Mouse (Mus musculus): Measurements from ENCODE around the gene Adam19. TPM values are rescaled to one million over a fixed set of nuclear protein-coding genes. Genes with fewer than 3 reads are reported as not detected.
A peak's percentile ranks its signal among the peaks of the same experiment; 100 is the strongest.

Gene Adam19
- polyA plus RNA-seq, 1 experiment from 2014 or later: 15.2 TPM

- H3K4me2 ChIP-seq (ENCODE audit: low read depth, low read length): no peak overlapping the region
- peak overlapping the region; percentile 74; the same call in 1 of the 2 replicates for H3K27ac ChIP-seq (replicated peaks; ENCODE audit: low read depth, low read length)
- H3K9ac ChIP-seq (ENCODE audit: low read depth, low read length): no peak overlapping the region
- H3K4me3 ChIP-seq (ENCODE audit: low read depth, low read length): no peak overlapping the region
- ATAC-seq (ENCODE audit: low read depth): no peak
- no peak for DNase-seq (ENCODE audit: low spot score)
- no peaks in the 10 kb centered on the region for H3K27me3 ChIP-seq (replicated peaks; ENCODE audit: control insufficient read depth, insufficient read depth, low read length)
- WGBS: 82% methylated on average over 16 of the region's 17 CpGs
- peaks cover 22% of the 10 kb centered on the region for H3K36me3 ChIP-seq (ENCODE audit: control insufficient read depth, insufficient read depth, low read length)
- H3K9me3 ChIP-seq (ENCODE audit: control insufficient read depth, low read length): 0 out of 2 replicates have a peak, but pooled peaks cover 5% of the 10 kb centered on the region
- H3K4me1 ChIP-seq (ENCODE audit: control insufficient read depth, insufficient read depth, low read length): peaks cover 44% of the 10 kb centered on the region
These were observed 18.3 kb downstream of the Adam19 start for GRCm38 (mm10) chr11:46073850-46074688.

- Histone ChIP-seq H3K9me3 (ENCODE audit: control insufficient read depth, low read length) (0 out of 2 replicates have a peak, but pooled peaks cover 5% of the 10 kb centered on the region), H3K27ac (replicated peaks; ENCODE audit: low read depth, low read length) (no peak overlapping the region), H3K36me3 (ENCODE audit: control insufficient read depth, insufficient read depth, low read length) (peaks cover 22% of the 10 kb centered on the region), H3K9ac (ENCODE audit: low read depth, low read length) (no peak overlapping the region), H3K4me1 (ENCODE audit: control insufficient read depth, insufficient read depth, low read length) (peaks cover 32% of the 10 kb centered on the region), H3K27me3 (replicated peaks; ENCODE audit: control insufficient read depth, insufficient read depth, low read length) (no peaks in the 10 kb centered on the region), H3K4me2 (ENCODE audit: low read depth, low read length) (no peak overlapping the region), H3K4me3 (ENCODE audit: low read depth, low read length) (no peak overlapping the region)
- WGBS: 86% methylated on average over 3 of the region's 3 CpGs
- ATAC-seq (ENCODE audit: low read depth) (no peak), DNase-seq (ENCODE audit: low spot score) (no peak)
These were observed 19.7 kb downstream of the Adam19 start for GRCm38 (mm10) chr11:46075507-46075906.

- 81% methylated on average over 11 of the region's 11 CpGs for WGBS
- no peaks in the 10 kb centered on the region for H3K27me3 ChIP-seq (replicated peaks; ENCODE audit: control insufficient read depth, insufficient read depth, low read length)
- H3K27ac ChIP-seq (replicated peaks; ENCODE audit: low read depth, low read length): no peak overlapping the region; the same call in 1 of the 2 replicates
- peak; percentile 23 for DNase-seq (ENCODE audit: low spot score)
- no peak overlapping the region for H3K4me2 ChIP-seq (ENCODE audit: low read depth, low read length)
- H3K4me3 ChIP-seq (ENCODE audit: low read depth, low read length): no peak overlapping the region
- 0 out of 2 replicates have a peak, but pooled peaks cover 5% of the 10 kb centered on the region for H3K9me3 ChIP-seq (ENCODE audit: control insufficient read depth, low read length)
- H3K4me1 ChIP-seq (ENCODE audit: control insufficient read depth, insufficient read depth, low read length): peaks cover 23% of the 10 kb centered on the region
- ATAC-seq (ENCODE audit: low read depth): no peak
- no peak overlapping the region for H3K9ac ChIP-seq (ENCODE audit: low read depth, low read length)
- peaks cover 17% of the 10 kb centered on the region; the same call in 1 of the 2 replicates for H3K36me3 ChIP-seq (ENCODE audit: control insufficient read depth, insufficient read depth, low read length)
These were observed 20.8 kb downstream of the Adam19 start for GRCm38 (mm10) chr11:46076442-46077158.

- H3K4me3 ChIP-seq (ENCODE audit: low read depth, low read length): no peak overlapping the region
- no peak overlapping the region for H3K4me2 ChIP-seq (ENCODE audit: low read depth, low read length)
- ATAC-seq (ENCODE audit: low read depth) (no peak), DNase-seq (ENCODE audit: low spot score) (no peak)
- 89% methylated on average over 5 of the region's 5 CpGs for WGBS
- H3K4me1 ChIP-seq (ENCODE audit: control insufficient read depth, insufficient read depth, low read length): peaks cover 21% of the 10 kb centered on the region
- no peak overlapping the region for H3K27ac ChIP-seq (replicated peaks; ENCODE audit: low read depth, low read length)
- H3K9me3 ChIP-seq (ENCODE audit: control insufficient read depth, low read length): 0 out of 2 replicates have a peak, but pooled peaks cover 5% of the 10 kb centered on the region
- H3K9ac ChIP-seq (ENCODE audit: low read depth, low read length): no peak overlapping the region
- no peaks in the 10 kb centered on the region for H3K27me3 ChIP-seq (replicated peaks; ENCODE audit: control insufficient read depth, insufficient read depth, low read length)
- H3K36me3 ChIP-seq (ENCODE audit: control insufficient read depth, insufficient read depth, low read length): peaks cover 17% of the 10 kb centered on the region; the same call in 1 of the 2 replicates
These were observed 21.5 kb downstream of the Adam19 start for GRCm38 (mm10) chr11:46077304-46077703.

GRCm38 (mm10) chr11:46077732-46078375, 22.1 kb downstream of the Adam19 start:
- Histone ChIP-seq H3K27me3 (replicated peaks; ENCODE audit: control insufficient read depth, insufficient read depth, low read length) (no peaks in the 10 kb centered on the region), H3K9me3 (ENCODE audit: control insufficient read depth, low read length) (0 out of 2 replicates have a peak, but pooled peaks cover 5% of the 10 kb centered on the region), H3K36me3 (ENCODE audit: control insufficient read depth, insufficient read depth, low read length) (peaks cover 17% of the 10 kb centered on the region; the same call in 1 of the 2 replicates), H3K4me3 (ENCODE audit: low read depth, low read length) (no peak overlapping the region), H3K27ac (replicated peaks; ENCODE audit: low read depth, low read length) (no peak overlapping the region), H3K9ac (ENCODE audit: low read depth, low read length) (no peak overlapping the region), H3K4me1 (ENCODE audit: control insufficient read depth, insufficient read depth, low read length) (peaks cover 16% of the 10 kb centered on the region), H3K4me2 (ENCODE audit: low read depth, low read length) (no peak overlapping the region)
- WGBS: 94% methylated on average over 7 of the region's 7 CpGs
- DNase-seq (ENCODE audit: low spot score) (no peak), ATAC-seq (ENCODE audit: low read depth) (no peak)

- ATAC-seq (ENCODE audit: low read depth) (no peak), DNase-seq (ENCODE audit: low spot score) (no peak)
- Histone ChIP-seq H3K27me3 (replicated peaks; ENCODE audit: control insufficient read depth, insufficient read depth, low read length) (no peaks in the 10 kb centered on the region), H3K36me3 (ENCODE audit: control insufficient read depth, insufficient read depth, low read length) (peaks cover 16% of the 10 kb centered on the region; the same call in 1 of the 2 replicates), H3K4me1 (ENCODE audit: control insufficient read depth, insufficient read depth, low read length) (0 out of 2 replicates have a peak, but pooled peaks cover 5% of the 10 kb centered on the region), H3K4me2 (ENCODE audit: low read depth, low read length) (no peak overlapping the region), H3K9me3 (ENCODE audit: control insufficient read depth, low read length) (0 out of 2 replicates have a peak, but pooled peaks cover 5% of the 10 kb centered on the region), H3K9ac (ENCODE audit: low read depth, low read length) (no peak overlapping the region), H3K4me3 (ENCODE audit: low read depth, low read length) (no peak overlapping the region), H3K27ac (replicated peaks; ENCODE audit: low read depth, low read length) (no peak overlapping the region)
- 90% methylated on average over 2 of the region's 2 CpGs for WGBS
These were observed 25.3 kb downstream of the Adam19 start for GRCm38 (mm10) chr11:46081075-46081474.

- Histone ChIP-seq H3K4me3 (ENCODE audit: low read depth, low read length) (no peak overlapping the region), H3K9me3 (ENCODE audit: control insufficient read depth, low read length) (no peaks in the 10 kb centered on the region), H3K4me1 (ENCODE audit: control insufficient read depth, insufficient read depth, low read length) (0 out of 2 replicates have a peak, but pooled peaks cover 5% of the 10 kb centered on the region), H3K4me2 (ENCODE audit: low read depth, low read length) (no peak overlapping the region), H3K27me3 (replicated peaks; ENCODE audit: control insufficient read depth, insufficient read depth, low read length) (no peaks in the 10 kb centered on the region), H3K27ac (replicated peaks; ENCODE audit: low read depth, low read length) (no peak overlapping the region), H3K9ac (ENCODE audit: low read depth, low read length) (no peak overlapping the region), H3K36me3 (ENCODE audit: control insufficient read depth, insufficient read depth, low read length) (no peaks in the 10 kb centered on the region; the same call in 1 of the 2 replicates)
- no peak for ATAC-seq (ENCODE audit: low read depth)
- 67% methylated on average over 3 of the region's 3 CpGs for WGBS
- no peak for DNase-seq (ENCODE audit: low spot score)
These were observed 27.6 kb downstream of the Adam19 start for GRCm38 (mm10) chr11:46083405-46083804.

- DNase-seq (ENCODE audit: low spot score): no peak
- Histone ChIP-seq H3K9me3 (ENCODE audit: control insufficient read depth, low read length) (no peaks in the 10 kb centered on the region), H3K27me3 (replicated peaks; ENCODE audit: control insufficient read depth, insufficient read depth, low read length) (no peaks in the 10 kb centered on the region), H3K36me3 (ENCODE audit: control insufficient read depth, insufficient read depth, low read length) (no peaks in the 10 kb centered on the region; the same call in 1 of the 2 replicates), H3K27ac (replicated peaks; ENCODE audit: low read depth, low read length) (no peak overlapping the region; the same call in 1 of the 2 replicates), H3K4me3 (ENCODE audit: low read depth, low read length) (no peak overlapping the region), H3K4me1 (ENCODE audit: control insufficient read depth, insufficient read depth, low read length) (0 out of 2 replicates have a peak, but pooled peaks cover 5% of the 10 kb centered on the region), H3K4me2 (ENCODE audit: low read depth, low read length) (no peak overlapping the region), H3K9ac (ENCODE audit: low read depth, low read length) (no peak overlapping the region)
- WGBS: 88% methylated on average over 11 of the region's 11 CpGs
- no peak for ATAC-seq (ENCODE audit: low read depth)
These were observed 28.1 kb downstream of the Adam19 start for GRCm38 (mm10) chr11:46083835-46084444.

Measured in embryonic facial prominence, embryonic 14.5 days (tissue).